Mouse (Mus musculus): Measurements from ENCODE around the gene Lyl1. TPM values are rescaled to one million over a fixed set of nuclear protein-coding genes. Genes with fewer than 3 reads are reported as not detected.

Gene Lyl1
- polyA plus RNA-seq, 1 experiment from 2014 or later = 3.5 TPM

- H3K4me1 ChIP-seq (replicated peaks; ENCODE audit: control insufficient read depth, insufficient read depth, low read length) = peaks cover 16% of the 10 kb centered on the region
- no peak overlapping the region for H3K4me2 ChIP-seq (replicated peaks; ENCODE audit: low read depth)
- H3K27ac ChIP-seq (ENCODE audit: low read depth, low read length) = no peak overlapping the region
- no peak overlapping the region for H3K9ac ChIP-seq (ENCODE audit: low read depth, low read length)
- no peak overlapping the region for H3K4me3 ChIP-seq (ENCODE audit: low read depth, low read length)
- no peaks in the 10 kb centered on the region for H3K9me3 ChIP-seq (ENCODE audit: control insufficient read depth)
- 87% methylated on average over 2 of the region's 2 CpGs for WGBS
- no peak for TF ChIP-seq CTCF (IDR thresholded peaks at IDR 0.05; ENCODE audit: low read depth)
- no peaks in the 10 kb centered on the region for H3K36me3 ChIP-seq (ENCODE audit: control insufficient read depth, insufficient read depth)
- no peak for ATAC-seq
- peaks cover 14% of the 10 kb centered on the region; the same call in 1 of the 2 replicates for H3K27me3 ChIP-seq (replicated peaks; ENCODE audit: control insufficient read depth, insufficient read depth, low read length)
Observed at GRCm38 (mm10) chr8:84734680-84735079, 33.4 kb downstream of the Lyl1 start.

GRCm38 (mm10) chr8:84735597-84735996 is 34.3 kb downstream of the Lyl1 start:
- H3K4me2 ChIP-seq (replicated peaks; ENCODE audit: low read depth) = no peak overlapping the region
- 63% methylated on average over 2 of the region's 2 CpGs for WGBS

GRCm38 (mm10) chr8:84736521-84736920 is 35.3 kb downstream of the Lyl1 start:
- H3K9me3 ChIP-seq (ENCODE audit: control insufficient read depth) = no peaks in the 10 kb centered on the region
- H3K4me2 ChIP-seq (replicated peaks; ENCODE audit: low read depth) = no peak overlapping the region
- no peak for TF ChIP-seq CTCF (IDR thresholded peaks at IDR 0.05; ENCODE audit: low read depth)
- H3K4me3 ChIP-seq (ENCODE audit: low read depth, low read length) = no peak overlapping the region
- peaks cover 9% of the 10 kb centered on the region; the same call in 1 of the 2 replicates for H3K4me1 ChIP-seq (replicated peaks; ENCODE audit: control insufficient read depth, insufficient read depth, low read length)
- no peaks in the 10 kb centered on the region for H3K36me3 ChIP-seq (ENCODE audit: control insufficient read depth, insufficient read depth)
- ATAC-seq = no peak
- no peak overlapping the region for H3K27ac ChIP-seq (ENCODE audit: low read depth, low read length)
- H3K9ac ChIP-seq (ENCODE audit: low read depth, low read length) = no peak overlapping the region
- WGBS = 86% methylated on average over 4 of the region's 4 CpGs
- peaks cover 17% of the 10 kb centered on the region; the same call in 1 of the 2 replicates for H3K27me3 ChIP-seq (replicated peaks; ENCODE audit: control insufficient read depth, insufficient read depth, low read length)

More at GRCm38 (mm10) chr8:84735597-84735996, 34.3 kb downstream of the Lyl1 start:
- H3K4me3 ChIP-seq (ENCODE audit: low read depth, low read length) = no peak overlapping the region
- no peak for ATAC-seq
- no peak overlapping the region for H3K27ac ChIP-seq (ENCODE audit: low read depth, low read length)
- no peak overlapping the region for H3K9ac ChIP-seq (ENCODE audit: low read depth, low read length)
- H3K27me3 ChIP-seq (replicated peaks; ENCODE audit: control insufficient read depth, insufficient read depth, low read length) = peaks cover 17% of the 10 kb centered on the region; the same call in 1 of the 2 replicates
- no peaks in the 10 kb centered on the region for H3K36me3 ChIP-seq (ENCODE audit: control insufficient read depth, insufficient read depth)
- H3K9me3 ChIP-seq (ENCODE audit: control insufficient read depth) = no peaks in the 10 kb centered on the region
- TF ChIP-seq CTCF (IDR thresholded peaks at IDR 0.05; ENCODE audit: low read depth) = no peak
- peaks cover 16% of the 10 kb centered on the region for H3K4me1 ChIP-seq (replicated peaks; ENCODE audit: control insufficient read depth, insufficient read depth, low read length)

GRCm38 (mm10) chr8:84737608-84738007 is 36.4 kb downstream of the Lyl1 start:
- H3K27ac ChIP-seq (ENCODE audit: low read depth, low read length) = no peak overlapping the region
- H3K27me3 ChIP-seq (replicated peaks; ENCODE audit: control insufficient read depth, insufficient read depth, low read length) = peaks cover 17% of the 10 kb centered on the region
- TF ChIP-seq CTCF (IDR thresholded peaks at IDR 0.05; ENCODE audit: low read depth) = peak; percentile 100
- peak overlapping the region; percentile 44 for H3K4me2 ChIP-seq (replicated peaks; ENCODE audit: low read depth)
- WGBS = 8% methylated on average over 16 of the region's 16 CpGs
- peak; percentile 66 for ATAC-seq
- no peaks in the 10 kb centered on the region for H3K9me3 ChIP-seq (ENCODE audit: control insufficient read depth)
- H3K4me3 ChIP-seq (ENCODE audit: low read depth, low read length) = no peak overlapping the region
- no peak overlapping the region for H3K9ac ChIP-seq (ENCODE audit: low read depth, low read length)
- peaks cover 6% of the 10 kb centered on the region; the same call in 1 of the 2 replicates for H3K4me1 ChIP-seq (replicated peaks; ENCODE audit: control insufficient read depth, insufficient read depth, low read length)
- H3K36me3 ChIP-seq (ENCODE audit: control insufficient read depth, insufficient read depth) = no peaks in the 10 kb centered on the region

- Histone ChIP-seq H3K4me2 (replicated peaks; ENCODE audit: low read depth) (0 out of 2 replicates have a peak overlapping the region, but pooled peaks have one; percentile 44), H3K27ac (ENCODE audit: low read depth, low read length) (no peak overlapping the region), H3K36me3 (ENCODE audit: control insufficient read depth, insufficient read depth) (no peaks in the 10 kb centered on the region), H3K9me3 (ENCODE audit: control insufficient read depth) (no peaks in the 10 kb centered on the region), H3K27me3 (replicated peaks; ENCODE audit: control insufficient read depth, insufficient read depth, low read length) (peaks cover 17% of the 10 kb centered on the region), H3K4me3 (ENCODE audit: low read depth, low read length) (no peak overlapping the region), H3K9ac (ENCODE audit: low read depth, low read length) (no peak overlapping the region), H3K4me1 (replicated peaks; ENCODE audit: control insufficient read depth, insufficient read depth, low read length) (peaks cover under 1% of the 10 kb centered on the region; the same call in 1 of the 2 replicates)
- no peak for ATAC-seq
- TF ChIP-seq CTCF (IDR thresholded peaks at IDR 0.05; ENCODE audit: low read depth) = no peak
- WGBS = 47% methylated on average over 10 of the region's 10 CpGs
Observed at GRCm38 (mm10) chr8:84738266-84738665, 37.0 kb downstream of the Lyl1 start.

GRCm38 (mm10) chr8:84738715-84739400 is 37.6 kb downstream of the Lyl1 start:
- 80% methylated on average over 10 of the region's 10 CpGs for WGBS

More at GRCm38 (mm10) chr8:84738715-84739400, 37.6 kb downstream of the Lyl1 start:
- no peak overlapping the region for H3K9ac ChIP-seq (ENCODE audit: low read depth, low read length)
- H3K27ac ChIP-seq (ENCODE audit: low read depth, low read length) = no peak overlapping the region
- 0 out of 2 replicates have a peak, but pooled peaks cover 4% of the 10 kb centered on the region for H3K4me1 ChIP-seq (replicated peaks; ENCODE audit: control insufficient read depth, insufficient read depth, low read length)
- TF ChIP-seq CTCF (IDR thresholded peaks at IDR 0.05; ENCODE audit: low read depth) = no peak
- H3K27me3 ChIP-seq (replicated peaks; ENCODE audit: control insufficient read depth, insufficient read depth, low read length) = peaks cover 17% of the 10 kb centered on the region
- no peak overlapping the region for H3K4me3 ChIP-seq (ENCODE audit: low read depth, low read length)
- H3K4me2 ChIP-seq (replicated peaks; ENCODE audit: low read depth) = no peak overlapping the region
- ATAC-seq = no peak
- H3K36me3 ChIP-seq (ENCODE audit: control insufficient read depth, insufficient read depth) = no peaks in the 10 kb centered on the region
- H3K9me3 ChIP-seq (ENCODE audit: control insufficient read depth) = no peaks in the 10 kb centered on the region
